Mouse (Mus musculus) stomach, embryonic 16.5 days (tissue): ENCODE measurements around the gene Baat. TPM values are rescaled to one million over a fixed set of nuclear protein-coding genes. Genes with fewer than 3 reads are reported as not detected.
"Not testable (repeated sequence)": the region's sequence is repeated elsewhere in the genome, so short reads cannot be mapped to it uniquely, and the experiment has no call there.

Source experiments
- ATAC-seq: fragments of 200-750 bp; cut with Nextera tagmentation; 2 replicates; pipeline ENCODE4 v1.8.0; 2017; ENCODE audit warnings: moderate number of reproducible peaks, moderate TSS enrichment; ENCODE audit not compliant: insufficient read depth, low FRiP score
- H3K27ac ChIP-seq: fragments of 300-500 bp; sonication (generic); 2 replicates; pipeline ENCODE4 v1.5.1; 2014; ENCODE audit warnings: low read length
- H3K27me3 ChIP-seq: fragments of 300-500 bp; sonication (generic); 2 replicates; pipeline ENCODE4 v1.6.1; 2014; ENCODE audit warnings: low read length, control low read depth, mixed read lengths; ENCODE audit not compliant: control insufficient read depth, insufficient read depth
- H3K36me3 ChIP-seq: fragments of 300-500 bp; sonication (generic); 2 replicates; pipeline ENCODE4 v1.6.1; 2014; ENCODE audit warnings: low read length; ENCODE audit not compliant: control insufficient read depth, insufficient read depth
- H3K4me1 ChIP-seq: fragments of 300-500 bp; sonication (generic); 2 replicates; pipeline ENCODE4 v1.6.1; 2014; ENCODE audit warnings: low read length, control low read depth, mixed read lengths; ENCODE audit not compliant: control insufficient read depth, insufficient read depth
- H3K4me2 ChIP-seq: fragments of 300-500 bp; sonication (generic); 2 replicates; pipeline ENCODE4 v1.6.1; 2014; ENCODE audit warnings: low read depth, low read length, mixed read lengths
- H3K4me3 ChIP-seq: fragments of 300-500 bp; sonication (generic); replicated peaks from 2 replicates; pipeline ENCODE4 v1.5.1; 2014; ENCODE audit warnings: mild to moderate bottlenecking, low read length
- H3K9ac ChIP-seq: fragments of 300-500 bp; sonication (generic); 2 replicates; pipeline ENCODE4 v1.6.1; 2014; ENCODE audit warnings: low read length
- H3K9me3 ChIP-seq: fragments of 300-500 bp; sonication (generic); replicated peaks from 2 replicates; pipeline ENCODE4 v1.6.1; 2016; ENCODE audit warnings: low read length, control low read depth; ENCODE audit not compliant: control insufficient read depth
- WGBS: fragments of 180-500 bp; shearing (Covaris S2); extraction: QIAGEN DNeasy Blood & Tissue Kit; methylation state at CpG from one replicate; pipeline ENCODE4 v1.1.7; 2014; 5-methylcytosine and 5-hydroxymethylcytosine counted together
- polyA plus RNA-seq: library from polyadenylated mRNA; unstranded; fragments of >200 nt; fragmentation: Nextera tagmentation; extraction: Ambion mirVana; gene quantifications from 2 replicates; pipeline ENCODE4 v1.2.1, GENCODE M21; 2015

Baat gene
- polyA plus RNA-seq, 1 experiment from 2014 or later, result 0.06 TPM

DNA sequence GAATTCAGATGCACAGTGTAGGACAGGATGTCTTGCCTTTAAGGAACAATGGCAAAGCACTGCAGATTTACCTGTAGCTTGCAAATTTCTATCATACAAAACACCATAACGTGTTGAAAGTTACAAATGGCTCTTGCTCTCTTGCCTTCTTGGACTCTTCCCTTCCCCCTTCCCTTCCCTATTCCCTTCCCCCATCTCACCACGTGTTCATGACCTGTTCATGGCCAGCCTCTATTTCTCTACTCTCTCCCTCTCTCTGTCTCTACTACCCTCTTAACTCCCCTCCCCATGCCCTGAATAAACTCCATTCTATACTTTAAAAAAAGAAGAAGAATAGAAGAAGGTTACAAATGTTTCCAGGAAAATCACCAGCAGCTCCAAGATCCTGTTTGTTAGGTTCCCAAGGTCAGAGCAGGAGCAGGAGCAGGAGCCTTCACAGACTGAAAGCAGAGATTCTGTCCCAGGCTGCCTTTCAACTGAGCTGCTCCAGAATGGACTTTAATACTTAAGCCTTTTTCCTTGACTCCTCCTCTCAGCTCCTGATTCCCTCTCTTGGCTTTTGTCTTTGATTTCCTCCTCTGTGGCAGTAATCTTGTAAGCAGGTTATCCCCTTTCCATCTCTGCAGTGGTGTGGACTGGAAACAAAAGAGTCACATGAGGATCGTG lies 32.8 kb downstream of the Baat start, which contains the start of gene Acnat1:
Gene Acnat1, minus strand, starts transcription at position 478 of the 666 bp plus-strand sequence.
- Histone ChIP-seq H3K9me3 (no peaks in the 10 kb centered on the region), H3K4me3 (no peak within 1 kb of the TSS), H3K4me2 (no peak within 1 kb of the TSS), H3K27ac (no peak within 1 kb of the TSS), H3K9ac (no peak within 1 kb of the TSS), H3K36me3 (no peaks in the 10 kb centered on the region), H3K27me3 (no peaks in the 10 kb centered on the region), H3K4me1 (0 out of 2 replicates have a peak, but pooled peaks cover 3% of the 10 kb centered on the region)
- no peak for ATAC-seq
- 37% methylated on average over 3 of the region's 3 CpGs for WGBS

DNA sequence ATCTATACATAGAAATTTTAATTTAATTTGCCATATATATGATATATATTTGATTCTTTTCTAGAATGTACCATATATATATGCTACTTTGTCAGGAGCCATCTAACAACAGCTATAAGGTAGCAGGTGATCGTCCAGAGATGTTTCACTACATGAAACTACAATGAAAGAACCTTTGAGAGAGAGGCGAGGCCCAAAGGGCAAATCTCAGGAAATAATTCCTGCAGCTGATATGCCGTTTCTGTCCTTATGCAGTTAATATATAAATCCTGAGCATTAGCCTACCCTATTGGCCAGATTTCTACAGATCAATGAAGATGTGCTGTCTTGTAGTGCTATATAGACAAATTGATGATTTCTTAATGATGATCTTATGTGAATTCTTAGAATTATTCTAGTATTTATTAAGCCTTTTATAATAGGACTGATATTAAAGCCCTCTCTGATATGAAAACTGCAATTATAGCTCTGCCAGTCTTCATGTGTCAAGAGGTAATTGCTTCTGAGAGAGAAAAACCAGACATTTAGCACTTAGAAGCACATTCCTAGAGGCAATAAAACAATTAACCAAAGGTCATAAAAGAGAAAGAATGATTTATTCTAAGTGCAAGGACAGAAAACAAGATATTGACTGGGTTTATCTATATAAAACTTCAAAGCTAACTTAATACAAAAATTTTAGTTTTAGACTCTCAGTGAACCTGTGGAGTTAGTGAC lies 36.8 kb downstream of the Baat start:
- ATAC-seq, result no peak
- WGBS, result 77% methylated on average over 3 of the region's 3 CpGs
- H3K27ac ChIP-seq, result no peak overlapping the region

DNA sequence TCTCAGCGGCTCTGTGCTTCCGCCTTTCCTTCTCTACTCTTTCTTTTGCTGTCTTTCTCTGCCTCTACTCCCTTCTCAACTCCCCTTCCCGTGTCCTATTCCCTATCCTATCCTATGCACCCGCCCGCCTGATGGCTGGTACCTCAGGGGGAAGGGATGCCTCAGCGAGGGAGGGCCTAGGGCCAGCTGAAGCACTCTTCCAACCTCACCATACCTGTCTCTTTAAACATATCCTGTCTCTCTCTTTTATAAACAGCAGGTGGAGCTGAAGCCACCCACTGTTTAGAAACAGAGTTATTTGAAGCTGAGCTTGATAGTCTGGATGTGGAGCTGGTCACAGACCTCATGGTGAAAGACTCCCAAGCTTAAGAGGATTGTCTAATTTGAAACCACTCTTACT lies 39.0 kb downstream of the Baat start:
- Histone ChIP-seq H3K27ac (no peak overlapping the region), H3K27me3 (no peaks in the 10 kb centered on the region), H3K9ac (no peak overlapping the region), H3K9me3 (peaks cover 6% of the 10 kb centered on the region; the same call in 1 of the 2 replicates), H3K4me1 (no peaks in the 10 kb centered on the region), H3K4me3 (no peak overlapping the region), H3K36me3 (no peaks in the 10 kb centered on the region), H3K4me2 (no peak overlapping the region)
- WGBS, result 92% methylated on average over 6 of the region's 6 CpGs
- no peak for ATAC-seq

More for the DNA sequence above, 36.8 kb downstream of the Baat start:
- Histone ChIP-seq H3K36me3 (no peaks in the 10 kb centered on the region), H3K4me3 (no peak overlapping the region), H3K9me3 (peaks cover 6% of the 10 kb centered on the region; the same call in 1 of the 2 replicates), H3K4me2 (no peak overlapping the region), H3K27me3 (no peaks in the 10 kb centered on the region), H3K9ac (no peak overlapping the region), H3K4me1 (no peaks in the 10 kb centered on the region)

DNA sequence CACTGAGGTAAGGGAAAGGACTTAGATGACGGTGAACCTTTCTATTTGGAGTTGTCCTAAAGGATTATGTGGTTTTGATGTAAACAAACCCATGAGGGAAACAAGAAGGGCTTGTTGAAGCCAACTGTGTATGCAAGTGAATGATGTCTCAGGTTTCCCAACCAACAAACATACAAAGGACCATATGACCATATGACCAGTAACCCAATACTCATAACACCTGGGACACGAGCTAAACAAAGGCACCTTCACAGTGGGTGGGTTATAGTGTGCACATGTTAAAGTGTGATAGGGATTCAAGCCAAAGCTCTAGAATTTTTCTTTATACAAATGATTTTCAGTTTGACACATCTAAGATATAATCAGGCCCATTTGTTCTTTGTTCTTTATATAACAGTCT lies 50.2 kb downstream of the Baat start:
- WGBS, result 64% methylated on average over 2 of the region's 2 CpGs
- H3K36me3 ChIP-seq, result no peaks in the 10 kb centered on the region

DNA sequence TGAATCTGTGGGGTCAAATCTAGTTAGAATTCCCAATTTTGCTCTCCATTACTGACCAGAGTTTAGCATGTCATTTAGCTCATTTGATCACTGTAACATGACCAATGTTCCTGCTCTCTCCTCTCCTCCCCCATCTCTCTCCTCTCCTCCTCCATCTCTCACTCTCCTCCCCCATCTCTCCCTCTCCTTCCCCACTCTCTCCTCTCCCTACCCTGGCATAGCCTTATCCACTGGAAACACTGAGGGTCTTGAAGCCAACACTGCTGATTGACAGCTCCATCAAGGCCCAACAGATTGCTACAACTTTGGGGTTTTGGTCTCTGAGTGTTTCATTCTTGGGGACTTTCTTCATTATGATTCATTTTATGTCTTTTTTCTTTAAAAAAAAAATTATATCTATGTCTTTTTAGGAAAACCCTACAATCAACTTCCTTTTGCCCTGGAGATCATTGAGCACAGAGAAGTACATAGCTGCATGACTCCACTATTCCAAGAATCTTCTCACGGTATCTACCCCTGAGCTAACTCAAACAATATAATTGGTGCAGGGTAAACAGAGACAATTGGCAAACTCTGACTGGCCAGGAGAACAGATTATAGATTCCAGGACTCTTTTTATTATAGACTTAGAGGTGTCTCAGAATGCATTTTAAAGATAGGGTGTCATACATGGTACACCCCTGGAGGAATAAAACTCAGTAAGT lies 54.4 kb downstream of the Baat start:
- Histone ChIP-seq H3K36me3 (no peaks in the 10 kb centered on the region), H3K27ac (no peak overlapping the region), H3K4me1 (no peaks in the 10 kb centered on the region), H3K4me3 (no peak overlapping the region), H3K4me2 (no peak overlapping the region), H3K9ac (no peak overlapping the region), H3K9me3 (no peaks in the 10 kb centered on the region), H3K27me3 (no peaks in the 10 kb centered on the region)
- ATAC-seq, result no peak
- 40% methylated on average over 1 of the region's 1 CpGs for WGBS

More for the DNA sequence above, 50.2 kb downstream of the Baat start:
- no peak overlapping the region for H3K4me2 ChIP-seq
- no peaks in the 10 kb centered on the region for H3K27me3 ChIP-seq
- H3K27ac ChIP-seq, result no peak overlapping the region
- no peaks in the 10 kb centered on the region for H3K4me1 ChIP-seq
- no peaks in the 10 kb centered on the region for H3K9me3 ChIP-seq
- H3K4me3 ChIP-seq, result no peak overlapping the region
- no peak for ATAC-seq
- H3K9ac ChIP-seq, result no peak overlapping the region

DNA sequence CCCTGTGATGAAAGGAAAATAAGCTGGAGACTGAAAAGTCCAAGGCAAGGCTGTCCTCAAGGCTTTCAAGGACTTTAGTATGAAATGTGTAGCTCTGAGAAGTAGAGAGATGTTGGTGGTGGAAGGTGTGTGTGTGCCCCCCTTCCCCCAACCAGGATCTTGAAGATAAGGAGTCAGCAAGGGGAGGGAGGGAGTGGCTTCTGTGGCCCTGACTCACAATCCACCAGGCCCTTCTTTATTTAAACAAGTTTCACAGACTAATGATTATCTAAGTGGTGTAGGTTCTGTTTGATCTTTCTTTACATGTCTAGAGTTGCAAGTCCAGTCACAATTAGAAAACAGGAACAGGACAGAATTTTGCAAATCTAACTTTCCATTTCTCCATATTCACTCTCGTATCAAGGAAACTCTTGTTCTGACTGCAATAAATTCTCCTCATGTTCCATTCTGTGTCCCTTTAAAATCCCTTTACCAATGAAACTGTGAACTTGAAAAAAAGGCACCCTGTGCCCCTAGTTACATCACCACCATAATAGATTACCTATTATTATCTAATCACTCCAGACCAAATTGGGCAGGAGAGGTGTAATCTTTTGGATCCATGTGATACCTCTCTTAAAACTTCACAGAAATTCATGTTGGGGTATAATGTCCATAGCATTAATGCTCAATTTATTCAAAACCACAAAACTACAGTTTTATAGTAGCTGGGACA lies 55.1 kb downstream of the Baat start:
- not testable (repeated sequence) for H3K4me1 ChIP-seq, H3K4me2 ChIP-seq, H3K27me3 ChIP-seq, H3K36me3 ChIP-seq, H3K4me3 ChIP-seq, H3K9me3 ChIP-seq, H3K27ac ChIP-seq, H3K9ac ChIP-seq
- peak; percentile 76; the same call in 1 of the 2 replicates for ATAC-seq
- 20% methylated on average over 1 of the region's 1 CpGs for WGBS

Other genes with a start within 250 kb of the Baat start
- gene Acnat2, start 98.4 kb downstream of the Baat start, polyA plus RNA-seq, result 0.48 TPM in 1 of 2 replicates, not detected in the other
- 2.4 TPM in 2 replicates for gene Acnat1, start 32.6 kb downstream of the Baat start, polyA plus RNA-seq
- gene Mrpl50, start 14.5 kb upstream of the Baat start, polyA plus RNA-seq, result 86.3 and 87.7 TPM in 2 replicates
- gene Zfp189, start 14.6 kb upstream of the Baat start, polyA plus RNA-seq, result 5.8 and 6.0 TPM in 2 replicates
- 68.3 and 84.5 TPM in 2 replicates for gene Aldob, start 43.0 kb upstream of the Baat start, polyA plus RNA-seq
- 34.2 and 34.4 TPM in 2 replicates for gene Tmem246, start 91.3 kb upstream of the Baat start, polyA plus RNA-seq
- 31.8 and 33.0 TPM in 2 replicates for gene Rnf20, start 125.4 kb upstream of the Baat start, polyA plus RNA-seq
- gene Ppp3r2, start 175.5 kb upstream of the Baat start, polyA plus RNA-seq, result 0.08 TPM in 1 of 2 replicates, not detected in the other